Mouse (Mus musculus) MEL (cell line): ENCODE measurements at regions not wholly inside any gene's neighbourhood (a gene's known extent, or its start where the extent isn't known, plus 50 kb on each side); places are given as distances from the start of the nearest gene placed in this dataset.

ENCODE experiments used
- DNase-seq: peaks from one replicate; pipeline ENCODE4 v3.0.0; 2011; ENCODE audit warnings: low read depth, low spot score
- H3K27ac ChIP-seq: 2 replicates; pipeline ENCODE4 v1.5.1; 2012; ENCODE audit warnings: low read depth, mild to moderate bottlenecking, control low read depth, low read length, moderate library complexity; ENCODE audit not compliant: control insufficient read depth
- H3K27me3 ChIP-seq, 2 experiments: fragments of 150-350 bp in 1 of 2; sonication (generic) in 1 of 2; 2 replicates each; pipeline ENCODE4 v1.6.1; 2012; ENCODE audit warnings: low read length in 2 of 2, mild to moderate bottlenecking in 2 of 2, improper control_type of control experiment in 1 of 2, moderate library complexity in 1 of 2; ENCODE audit not compliant: insufficient read depth in 2 of 2, control insufficient read depth in 1 of 2
- H3K36me3 ChIP-seq, 2 experiments: 2 replicates each; pipeline ENCODE4 v1.6.1; 2012 to 2014; ENCODE audit warnings: low read length in 2 of 2, improper control_type of control experiment in 1 of 2, inconsistent platforms in 1 of 2, mild to moderate bottlenecking in 1 of 2; ENCODE audit not compliant: insufficient read depth in 2 of 2, control insufficient read depth in 1 of 2
- H3K4me1 ChIP-seq, 2 experiments: fragments of 150-350 bp in 1 of 2; sonication (generic) in 1 of 2; 2 replicates each; pipeline ENCODE4 v1.6.1; 2012; ENCODE audit warnings: low read length in 2 of 2, improper control_type of control experiment in 1 of 2, mild to moderate bottlenecking in 1 of 2; ENCODE audit not compliant: insufficient read depth in 2 of 2, control insufficient read depth in 1 of 2
- H3K4me3 ChIP-seq, 2 experiments: fragments of 150-350 bp in 1 of 2; sonication (generic) in 1 of 2; 2 replicates each; pipeline ENCODE4 v1.5.1; 2012; ENCODE audit warnings: low read depth in 2 of 2, low read length in 2 of 2, mild to moderate bottlenecking in 2 of 2, moderate library complexity in 2 of 2, control low read depth in 1 of 2, improper control_type of control experiment in 1 of 2; ENCODE audit not compliant: control insufficient read depth in 1 of 2, insufficient read depth in 1 of 2
- H3K79me2 ChIP-seq: 2 replicates; pipeline ENCODE4 v1.6.1; 2012; ENCODE audit warnings: mild to moderate bottlenecking, low read length, moderate library complexity; ENCODE audit not compliant: control insufficient read depth, poor library complexity, insufficient read depth
- H3K9ac ChIP-seq: 2 replicates; pipeline ENCODE4 v1.6.1; 2012; ENCODE audit warnings: low read depth, mild to moderate bottlenecking, control low read depth, low read length, moderate library complexity; ENCODE audit not compliant: control insufficient read depth, poor library complexity, severe bottlenecking
- H3K9me3 ChIP-seq: fragments of 150-350 bp; sonication (generic); replicated peaks from 2 replicates; pipeline ENCODE4 v1.6.1; 2012; ENCODE audit warnings: mild to moderate bottlenecking, low read length, improper control_type of control experiment, moderate library complexity; ENCODE audit not compliant: insufficient read depth
- ETS1 ChIP-seq: IDR thresholded peaks from 2 replicates; pipeline ENCODE4 v1.6.1; 2012; ENCODE audit warnings: low read depth, mild to moderate bottlenecking, inconsistent platforms, low read length, improper control_type of control experiment, moderate library complexity
- JUND ChIP-seq: IDR thresholded peaks from 2 replicates; pipeline ENCODE4 v1.6.1; 2011; ENCODE audit warnings: low read depth, mild to moderate bottlenecking, improper control_type of control experiment, low read length
- KAT2A ChIP-seq: conservative IDR thresholded peaks from 2 replicates; pipeline ENCODE4 v1.6.1; 2012; ENCODE audit warnings: low read depth, low read length, improper control_type of control experiment, inconsistent platforms
- MAFK ChIP-seq: IDR thresholded peaks from 2 replicates; pipeline ENCODE4 v1.6.1; 2011; ENCODE audit warnings: low read depth, mild to moderate bottlenecking, low read length, improper control_type of control experiment, borderline replicate concordance
- MAX ChIP-seq: IDR thresholded peaks from 2 replicates; pipeline ENCODE4 v1.6.1; 2011; ENCODE audit warnings: low read length, improper control_type of control experiment
- POLR2A ChIP-seq, 2 experiments: IDR thresholded peaks; 2 replicates each; pipeline ENCODE4 v1.6.1; 2011 to 2012; ENCODE audit warnings: low read length in 2 of 2, mild to moderate bottlenecking in 2 of 2, control low read depth in 1 of 2, improper control_type of control experiment in 1 of 2, low read depth in 1 of 2, moderate library complexity in 1 of 2; ENCODE audit not compliant: control insufficient read depth in 1 of 2, insufficient read depth in 1 of 2, poor library complexity in 1 of 2
- POLR2AphosphoS2 ChIP-seq: IDR thresholded peaks from 2 replicates; pipeline ENCODE4 v1.6.1; 2011; ENCODE audit warnings: low read length, improper control_type of control experiment
- POLR2AphosphoS5 ChIP-seq: IDR thresholded peaks from 2 replicates; pipeline ENCODE4 v1.6.1; 2012; ENCODE audit warnings: low read depth, borderline replicate concordance, mild to moderate bottlenecking, inconsistent platforms, low read length, moderate library complexity, mixed read lengths
- RAD21 ChIP-seq: IDR thresholded peaks from 2 replicates; pipeline ENCODE4 v1.6.1; 2011; ENCODE audit warnings: mild to moderate bottlenecking, low read depth, low read length, improper control_type of control experiment
- SMC3 ChIP-seq: IDR thresholded peaks from 2 replicates; pipeline ENCODE4 v1.6.1; 2011; ENCODE audit warnings: low read depth, low read length, improper control_type of control experiment
- TCF12 ChIP-seq: IDR thresholded peaks from 2 replicates; pipeline ENCODE4 v1.6.1; 2014; ENCODE audit warnings: low read depth, mild to moderate bottlenecking, inconsistent platforms, low read length, improper control_type of control experiment, moderate library complexity
- UBTF ChIP-seq: IDR thresholded peaks from 2 replicates; pipeline ENCODE4 v1.6.1; 2012; ENCODE audit warnings: low read depth, mild to moderate bottlenecking, inconsistent platforms, low read length, improper control_type of control experiment, moderate library complexity, borderline replicate concordance; ENCODE audit not compliant: insufficient read depth
- ZKSCAN1 ChIP-seq: IDR thresholded peaks from 2 replicates; pipeline ENCODE4 v1.6.1; 2012; ENCODE audit warnings: low read depth, mild to moderate bottlenecking, inconsistent platforms, low read length, improper control_type of control experiment, moderate library complexity
- ZMIZ1 ChIP-seq: IDR thresholded peaks from 2 replicates; pipeline ENCODE4 v1.6.1; 2012; ENCODE audit warnings: low read depth, mild to moderate bottlenecking, inconsistent platforms, low read length, improper control_type of control experiment, moderate library complexity

DNA sequence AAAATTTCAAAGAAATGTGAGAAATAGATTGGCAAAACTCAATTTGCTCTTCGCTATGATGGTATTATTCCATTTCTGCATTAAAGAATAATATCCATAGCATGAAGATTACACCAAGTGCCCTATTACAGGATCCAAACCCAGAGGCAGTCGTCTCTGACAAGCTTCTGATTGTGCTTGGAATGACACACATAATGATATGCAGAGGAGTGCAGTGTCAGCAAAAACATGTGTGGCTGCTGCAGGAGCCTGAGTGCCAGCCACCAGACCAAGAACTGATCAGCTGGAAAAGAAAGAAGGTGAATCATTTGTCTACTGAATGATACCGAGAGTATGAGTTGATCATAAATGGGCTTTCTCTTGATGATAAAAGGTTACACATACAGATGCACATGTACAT, 137.3 kb downstream of the Il15 start:
- Histone ChIP-seq H3K9ac (no peak overlapping the region), H3K27ac (no peak overlapping the region), H3K4me1 (no peaks in the 10 kb centered on the region), H3K79me2 (no peaks in the 10 kb centered on the region), H3K4me3 (no peak overlapping the region), H3K27me3 (no peaks in the 10 kb centered on the region), H3K36me3 (no peaks in the 10 kb centered on the region), H3K9me3 (no peaks in the 10 kb centered on the region)
- TF ChIP-seq RAD21 (no peak), MAFK (no peak; the same call in 1 of the 2 replicates), POLR2AphosphoS5 (no peak), MAX (no peak), ZMIZ1 (no peak), UBTF (no peak), ETS1 (no peak), ZKSCAN1 (no peak)
- no peak for DNase-seq

GRCm38 (mm10) chr8:82262196-82262595, 140.8 kb downstream of the Il15 start:
- DNase-seq, result no peak
- Histone ChIP-seq H3K27me3 (no peaks in the 10 kb centered on the region), H3K9me3 (no peaks in the 10 kb centered on the region), H3K9ac (no peak overlapping the region), H3K27ac (no peak overlapping the region), H3K4me3 (no peak overlapping the region), H3K36me3 (no peaks in the 10 kb centered on the region), H3K4me1 (no peaks in the 10 kb centered on the region), H3K79me2 (no peaks in the 10 kb centered on the region)
- TF ChIP-seq POLR2AphosphoS2 (no peak), POLR2A (IDR thresholded peaks at IDR 0.05; ENCODE audit: control insufficient read depth in 1 of 2, insufficient read depth in 1 of 2, low read depth in 1 of 2, low read length in 2 of 2, poor library complexity in 1 of 2) (no peak), SMC3 (no peak), TCF12 (no peak)

GRCm38 (mm10) chr8:82260613-82261012, 142.4 kb downstream of the Il15 start:
- Histone ChIP-seq H3K27ac (no peak overlapping the region), H3K79me2 (no peaks in the 10 kb centered on the region), H3K36me3 (no peaks in the 10 kb centered on the region), H3K9me3 (no peaks in the 10 kb centered on the region), H3K9ac (no peak overlapping the region), H3K4me3 (no peak overlapping the region), H3K27me3 (no peaks in the 10 kb centered on the region), H3K4me1 (no peaks in the 10 kb centered on the region)
- no peak for DNase-seq
- TF ChIP-seq UBTF (no peak), KAT2A (no peak), JUND (no peak)
